Mouse (Mus musculus) C2C12 (cell line): Measurements from ENCODE around the gene Csnk2b. TPM values are rescaled to one million over a fixed set of nuclear protein-coding genes. Genes with fewer than 3 reads are reported as not detected.

Source experiments
- H3K27me3 ChIP-seq: one replicate; pipeline ENCODE4 v1.6.1; 2011; ENCODE audit not compliant: control insufficient read depth, insufficient read depth, insufficient read length
- H3K36me3 ChIP-seq: one replicate; pipeline ENCODE4 v1.6.1; 2011; ENCODE audit not compliant: control insufficient read depth, insufficient read depth
- H3K4me3 ChIP-seq: one replicate; pipeline ENCODE4 v1.5.1; 2011; ENCODE audit warnings: mild to moderate bottlenecking, control low read depth; ENCODE audit not compliant: poor library complexity, insufficient read depth, severe bottlenecking
- H3K79me2 ChIP-seq: one replicate; pipeline ENCODE4 v1.6.1; 2011; ENCODE audit not compliant: control insufficient read depth, insufficient read depth
- H3K79me3 ChIP-seq: one replicate; pipeline ENCODE4 v1.6.1; 2011; ENCODE audit warnings: low read depth, control low read depth
- H3ac ChIP-seq: one replicate; pipeline ENCODE3; 2011; ENCODE audit warnings: low read depth; ENCODE audit not compliant: control insufficient read depth, insufficient read length
- CEBPB ChIP-seq: IDR thresholded peaks from one replicate; pipeline ENCODE4 v1.6.1; 2011; ENCODE audit warnings: low read depth, mild to moderate bottlenecking, control low read depth, moderate library complexity
- CTCF ChIP-seq: IDR thresholded peaks from one replicate; pipeline ENCODE4 v1.5.1; 2011; ENCODE audit not compliant: control insufficient read depth, insufficient read depth, insufficient read length
- FOSL1 ChIP-seq: IDR thresholded peaks from one replicate; pipeline ENCODE4 v1.8.0; 2011; ENCODE audit warnings: mild to moderate bottlenecking, low read length; ENCODE audit not compliant: poor library complexity, insufficient read depth, severe bottlenecking
- MAX ChIP-seq: IDR thresholded peaks from one replicate; pipeline ENCODE4 v1.6.1; 2011; ENCODE audit warnings: mild to moderate bottlenecking, control low read depth
- MYOD1 ChIP-seq: IDR thresholded peaks from one replicate; pipeline ENCODE4 v1.6.1; 2011; ENCODE audit warnings: low read depth; ENCODE audit not compliant: control insufficient read depth, insufficient read length
- MYOG ChIP-seq: IDR thresholded peaks from one replicate; pipeline ENCODE4 v1.6.1; 2011; ENCODE audit not compliant: control insufficient read depth, insufficient read length; ENCODE audit errors: extremely low read depth
- USF1 ChIP-seq: IDR thresholded peaks from one replicate; pipeline ENCODE4 v1.6.1; 2011; ENCODE audit warnings: low read depth, mild to moderate bottlenecking, control low read depth, moderate library complexity
- polyA plus RNA-seq: library from polyadenylated mRNA; unstranded; fragments of >200 nt; fragmentation: generic; extraction: Trizol; gene quantifications from one replicate; pipeline ENCODE4 v1.2.1, GENCODE M21; 2012; ENCODE audit warnings: missing spikeins

The Csnk2b gene
- polyA plus RNA-seq, 1 experiment = 300 TPM

DNA sequence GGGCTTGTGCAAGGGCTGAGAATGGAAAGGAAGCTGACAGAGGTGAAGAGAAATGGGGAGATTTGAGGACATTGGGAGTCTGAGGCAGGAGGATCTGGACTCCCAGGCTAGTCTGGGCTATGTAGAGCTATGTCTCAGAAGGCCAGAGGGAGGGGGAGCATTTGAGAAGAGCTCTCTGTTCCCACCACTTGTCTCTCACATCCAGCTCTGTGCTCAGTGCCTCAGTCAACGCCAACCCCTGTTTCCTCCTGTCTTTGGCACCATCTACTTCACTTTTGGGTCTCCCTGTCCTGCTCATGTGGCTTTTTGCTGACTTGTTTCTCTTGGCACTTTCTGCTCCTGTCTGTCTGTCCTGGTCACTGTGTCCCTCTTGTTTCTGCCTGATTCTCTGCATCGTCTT lies 44.6 kb downstream of the Csnk2b start:
- TF ChIP-seq CTCF (no peak), FOSL1 (no peak), MYOD1 (no peak), CEBPB (no peak), MYOG (no peak), USF1 (no peak), MAX (no peak)
- Histone ChIP-seq H3K36me3 (no peaks in the 10 kb centered on the region), H3ac (no peak overlapping the region), H3K27me3 (peaks cover 19% of the 10 kb centered on the region), H3K79me2 (no peaks in the 10 kb centered on the region), H3K79me3 (no peaks in the 10 kb centered on the region), H3K4me3 (no peak overlapping the region)

- Histone ChIP-seq H3K36me3 (no peaks in the 10 kb centered on the region), H3K27me3 (peaks cover 19% of the 10 kb centered on the region), H3K79me2 (no peaks in the 10 kb centered on the region), H3ac (peak within 1 kb of the TSS; percentile 42), H3K79me3 (no peaks in the 10 kb centered on the region), H3K4me3 (no peak within 1 kb of the TSS)
- TF ChIP-seq CEBPB (no peak), MAX (no peak), FOSL1 (no peak), USF1 (no peak)
These were observed 45.2 kb downstream of the Csnk2b start, which contains the start of gene Ly6g6e for GRCm38 (mm10) chr17:35076507-35077176. Gene Ly6g6e (plus strand): TSS chr17:35076902.

GRCm38 (mm10) chr17:35074097-35074496 lies 47.8 kb downstream of the Csnk2b start:
- Histone ChIP-seq H3K4me3 (no peak overlapping the region), H3K27me3 (peaks cover 17% of the 10 kb centered on the region), H3K79me2 (no peaks in the 10 kb centered on the region), H3ac (no peak overlapping the region), H3K79me3 (no peaks in the 10 kb centered on the region), H3K36me3 (no peaks in the 10 kb centered on the region)
- TF ChIP-seq CTCF (no peak), CEBPB (no peak), MAX (no peak), MYOG (no peak), MYOD1 (no peak), USF1 (no peak), FOSL1 (no peak)

DNA sequence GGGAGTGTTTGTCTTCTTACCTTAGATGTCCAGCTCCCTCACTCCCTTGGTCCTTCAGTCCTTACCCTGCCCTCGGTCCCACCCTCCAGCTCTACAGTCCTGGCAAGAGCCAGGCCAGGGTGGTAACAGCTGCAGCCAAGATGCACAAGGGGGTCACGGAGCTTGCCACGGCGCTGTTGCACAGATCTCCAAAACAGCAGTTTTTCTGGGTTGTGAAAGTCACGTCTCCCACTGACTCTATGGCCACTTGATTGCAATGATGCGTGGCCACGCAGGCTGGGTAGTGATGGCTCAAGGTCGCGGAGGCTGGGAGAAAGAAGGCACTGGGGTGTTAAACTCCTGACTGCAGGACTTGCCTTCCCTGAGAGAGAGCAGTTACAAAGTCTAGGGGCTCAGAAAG lies 50.4 kb downstream of the Csnk2b start:
- H3K79me2 ChIP-seq = no peaks in the 10 kb centered on the region
- no peak overlapping the region for H3K4me3 ChIP-seq
- no peak overlapping the region for H3ac ChIP-seq
- no peaks in the 10 kb centered on the region for H3K36me3 ChIP-seq
- H3K27me3 ChIP-seq = peaks cover 3% of the 10 kb centered on the region
- no peaks in the 10 kb centered on the region for H3K79me3 ChIP-seq
- no peak for TF ChIP-seq MYOD1
- no peak for TF ChIP-seq MAX
- TF ChIP-seq CTCF = no peak
- TF ChIP-seq USF1 = no peak
- no peak for TF ChIP-seq MYOG
- no peak for TF ChIP-seq FOSL1
- TF ChIP-seq CEBPB = no peak

DNA sequence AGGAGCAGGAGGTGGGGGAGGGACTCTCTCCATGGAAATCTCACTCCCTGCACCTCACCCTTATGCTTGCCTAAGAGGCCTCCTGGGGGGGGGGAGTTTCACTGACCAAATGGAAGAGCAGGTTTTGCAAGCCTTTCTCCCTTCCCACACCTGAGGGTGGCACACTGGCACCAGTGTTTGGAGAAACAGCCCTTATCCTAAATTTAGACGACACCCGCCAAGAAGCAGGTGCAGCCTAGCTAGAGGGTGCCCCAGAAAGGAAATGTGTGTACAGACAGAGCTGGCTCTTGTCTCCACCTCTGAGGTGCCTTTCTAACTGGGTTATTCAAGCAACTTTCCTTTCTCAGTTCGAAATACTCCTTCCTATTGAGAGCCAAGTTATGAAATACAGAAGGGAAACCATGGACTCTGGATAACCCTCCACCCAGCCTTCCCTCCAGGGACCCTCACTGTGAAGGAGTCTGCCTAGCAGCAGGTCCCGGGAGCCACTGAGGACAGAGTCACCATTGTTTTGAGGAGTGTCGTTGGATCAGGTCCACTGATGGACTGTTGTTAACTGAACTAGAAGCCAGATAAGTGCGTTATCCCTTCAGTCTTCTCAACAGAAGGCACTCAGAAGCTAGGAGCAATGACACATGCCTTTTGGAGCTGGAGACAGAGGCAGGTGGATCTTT lies 51.2 kb downstream of the Csnk2b start:
- Histone ChIP-seq H3K79me3 (no peaks in the 10 kb centered on the region), H3K27me3 (peaks cover 3% of the 10 kb centered on the region), H3K79me2 (no peaks in the 10 kb centered on the region), H3K36me3 (no peaks in the 10 kb centered on the region), H3ac (no peak overlapping the region), H3K4me3 (no peak overlapping the region)
- no peak for TF ChIP-seq CEBPB

DNA sequence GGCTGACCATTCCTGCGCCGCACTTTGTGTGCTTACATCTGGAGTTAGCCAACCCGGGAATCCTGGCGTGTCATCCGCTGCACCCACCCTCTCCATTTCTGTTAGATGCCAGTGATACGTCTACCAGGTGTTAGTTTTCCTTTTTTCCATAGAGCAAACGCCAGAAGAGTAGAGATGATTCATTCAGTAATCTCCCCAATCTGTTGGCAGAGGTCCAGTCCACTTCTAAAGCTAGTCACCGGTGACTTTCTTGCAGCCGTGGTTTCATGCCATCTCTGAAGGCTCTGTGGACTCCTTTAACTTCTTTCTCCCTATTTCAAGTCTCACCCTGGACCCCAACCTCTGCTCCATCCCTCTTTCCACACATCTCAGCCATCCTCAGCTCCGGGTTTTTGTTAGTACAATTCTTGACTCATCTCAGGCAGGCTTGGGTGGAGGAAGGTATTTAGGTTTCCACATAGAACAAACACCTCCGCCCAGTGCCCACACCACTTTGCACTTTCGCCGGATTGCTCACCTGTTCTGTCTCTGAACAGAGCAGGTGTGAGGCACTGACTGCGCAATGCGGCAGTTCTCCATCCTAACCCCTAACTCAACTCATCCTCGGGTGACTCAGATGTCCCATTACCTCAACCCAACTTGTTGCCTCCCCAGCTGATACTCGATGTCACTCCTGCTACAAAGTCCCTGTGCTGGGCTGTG lies 53.5 kb downstream of the Csnk2b start:
- no peaks in the 10 kb centered on the region for H3K79me3 ChIP-seq
- H3K79me2 ChIP-seq = no peaks in the 10 kb centered on the region
- H3K36me3 ChIP-seq = no peaks in the 10 kb centered on the region
- no peak overlapping the region for H3ac ChIP-seq
- H3K4me3 ChIP-seq = no peak overlapping the region
- H3K27me3 ChIP-seq = peaks cover 3% of the 10 kb centered on the region
- TF ChIP-seq USF1 = no peak
- no peak for TF ChIP-seq MYOD1

Other genes starting within 250 kb of the Csnk2b start
- 15.2 TPM for gene Zbtb12, start 242.6 kb downstream of the Csnk2b start, polyA plus RNA-seq
- not detected for gene Gm20547, start 240.0 kb downstream of the Csnk2b start, polyA plus RNA-seq
- gene C2, start 223.8 kb downstream of the Csnk2b start, polyA plus RNA-seq = 0.32 TPM
- gene Ehmt2, start 223.6 kb downstream of the Csnk2b start, polyA plus RNA-seq = 106 TPM
- gene Slc44a4, start 207.6 kb downstream of the Csnk2b start, polyA plus RNA-seq = 0.06 TPM
- 11.7 TPM for gene Neu1, start 190.8 kb downstream of the Csnk2b start, polyA plus RNA-seq
- gene Hspa1b, start 162.8 kb downstream of the Csnk2b start, polyA plus RNA-seq = 22.6 TPM
- gene Gm20481, start 152.1 kb downstream of the Csnk2b start, polyA plus RNA-seq = not detected
- 1.8 TPM for gene Hspa1a, start 149.9 kb downstream of the Csnk2b start, polyA plus RNA-seq
- 0.99 TPM for gene Hspa1l, start 149.3 kb downstream of the Csnk2b start, polyA plus RNA-seq
- gene Lsm2, start 140.2 kb downstream of the Csnk2b start, polyA plus RNA-seq = 133 TPM
- gene Vars, start 121.1 kb downstream of the Csnk2b start, polyA plus RNA-seq = 214 TPM
- gene Vwa7, start 105.5 kb downstream of the Csnk2b start, polyA plus RNA-seq = 0.07 TPM
- 0.23 TPM for gene Sapcd1, start 94.0 kb downstream of the Csnk2b start, polyA plus RNA-seq
- gene Msh5, start 75.3 kb downstream of the Csnk2b start, polyA plus RNA-seq = 0.76 TPM
- 509 TPM for gene Clic1, start 72.1 kb downstream of the Csnk2b start, polyA plus RNA-seq
- 129 TPM for gene Ddah2, start 63.0 kb downstream of the Csnk2b start, polyA plus RNA-seq
- gene Ly6g6c, start 56.7 kb downstream of the Csnk2b start, polyA plus RNA-seq = 0.12 TPM
- 0.04 TPM for gene Mpig6b, start 55.9 kb downstream of the Csnk2b start, polyA plus RNA-seq
- not detected for gene Ly6g6e, start 45.2 kb downstream of the Csnk2b start, polyA plus RNA-seq
- not detected for gene Ly6g6d, start 44.0 kb downstream of the Csnk2b start, polyA plus RNA-seq
- not detected for gene Ly6g6f, start 36.4 kb downstream of the Csnk2b start, polyA plus RNA-seq
- gene Abhd16a, start 32.8 kb downstream of the Csnk2b start, polyA plus RNA-seq = 54.0 TPM
- gene Ly6g5c, start 13.8 kb downstream of the Csnk2b start, polyA plus RNA-seq = not detected
- gene Ly6g5b, start 6.6 kb downstream of the Csnk2b start, polyA plus RNA-seq = 0.28 TPM
- 25.8 TPM for gene Gpank1, start 598 bp downstream of the Csnk2b start, polyA plus RNA-seq
- 13.0 TPM for gene D17H6S53E, start 4.3 kb upstream of the Csnk2b start, polyA plus RNA-seq
- 0.20 TPM for gene Apom, start 10.0 kb upstream of the Csnk2b start, polyA plus RNA-seq
- gene Bag6, start 13.1 kb upstream of the Csnk2b start, polyA plus RNA-seq = 202 TPM
- 183 TPM for gene Prrc2a, start 42.8 kb upstream of the Csnk2b start, polyA plus RNA-seq
- gene Aif1, start 54.0 kb upstream of the Csnk2b start, polyA plus RNA-seq = not detected
- 0.92 TPM for gene Lst1, start 66.4 kb upstream of the Csnk2b start, polyA plus RNA-seq
- not detected for gene Ltb, start 72.4 kb upstream of the Csnk2b start, polyA plus RNA-seq
- not detected for gene Tnf, start 80.0 kb upstream of the Csnk2b start, polyA plus RNA-seq
- 0.07 TPM for gene Lta, start 83.3 kb upstream of the Csnk2b start, polyA plus RNA-seq
- gene Gm16181, start 98.8 kb upstream of the Csnk2b start, polyA plus RNA-seq = not detected
- 1.4 TPM for gene Atp6v1g2, start 111.6 kb upstream of the Csnk2b start, polyA plus RNA-seq
- 20.1 TPM for gene Nfkbil1, start 113.7 kb upstream of the Csnk2b start, polyA plus RNA-seq
- gene Ddx39b, start 119.7 kb upstream of the Csnk2b start, polyA plus RNA-seq = 330 TPM
- gene H2-D1, start 140.7 kb upstream of the Csnk2b start, polyA plus RNA-seq = 23.5 TPM
- gene H2-Q1, start 198.4 kb upstream of the Csnk2b start, polyA plus RNA-seq = 3.3 TPM
- 0.11 TPM for gene H2-Q2, start 220.2 kb upstream of the Csnk2b start, polyA plus RNA-seq